Mouse (Mus musculus): ENCODE measurements around the gene Zbtb20. TPM values are rescaled to one million over a fixed set of nuclear protein-coding genes. Genes with fewer than 3 reads are reported as not detected.

Zbtb20 gene
- polyA plus RNA-seq, 1 experiment from 2014 or later: 44.6 TPM

- Histone ChIP-seq H3K4me2 (replicated peaks; ENCODE audit: low read depth, low read length) (no peak overlapping the region), H3K27ac (ENCODE audit: low read length) (no peak overlapping the region)
Measured at GRCm38 (mm10) chr16:43539659-43540096, 664.0 kb downstream of the Zbtb20 start.

GRCm38 (mm10) chr16:43540108-43540507, 664.4 kb downstream of the Zbtb20 start:
- WGBS: 29% methylated on average over 3 of the region's 3 CpGs
- H3K9me3 ChIP-seq (ENCODE audit: low read length): no peaks in the 10 kb centered on the region
- H3K4me2 ChIP-seq (replicated peaks; ENCODE audit: low read depth, low read length): no peak overlapping the region
- H3K27me3 ChIP-seq (ENCODE audit: insufficient read depth, low read length): no peaks in the 10 kb centered on the region
- H3K4me3 ChIP-seq (ENCODE audit: low read length): no peak overlapping the region
- H3K4me1 ChIP-seq (ENCODE audit: insufficient read depth, low read length): no peaks in the 10 kb centered on the region; the same call in 1 of the 2 replicates
- H3K27ac ChIP-seq (ENCODE audit: low read length): no peak overlapping the region
- ATAC-seq (ENCODE audit: low FRiP score, low TSS enrichment): peak; percentile 78; the same call in 1 of the 2 replicates
- H3K36me3 ChIP-seq (ENCODE audit: insufficient read depth, low read length): no peaks in the 10 kb centered on the region
- no peak overlapping the region for H3K9ac ChIP-seq (replicated peaks; ENCODE audit: low read length)

More at GRCm38 (mm10) chr16:43539659-43540096, 664.0 kb downstream of the Zbtb20 start:
- no peaks in the 10 kb centered on the region for H3K27me3 ChIP-seq (ENCODE audit: insufficient read depth, low read length)
- ATAC-seq (ENCODE audit: low FRiP score, low TSS enrichment): no peak
- no peak overlapping the region for H3K4me3 ChIP-seq (ENCODE audit: low read length)
- WGBS: 75% methylated on average over 12 of the region's 12 CpGs
- H3K4me1 ChIP-seq (ENCODE audit: insufficient read depth, low read length): no peaks in the 10 kb centered on the region; the same call in 1 of the 2 replicates
- no peak overlapping the region for H3K9ac ChIP-seq (replicated peaks; ENCODE audit: low read length)
- no peaks in the 10 kb centered on the region for H3K9me3 ChIP-seq (ENCODE audit: low read length)
- H3K36me3 ChIP-seq (ENCODE audit: insufficient read depth, low read length): no peaks in the 10 kb centered on the region

GRCm38 (mm10) chr16:43540546-43541167, 665.0 kb downstream of the Zbtb20 start:
- no peak overlapping the region for H3K27ac ChIP-seq (ENCODE audit: low read length)
- H3K4me1 ChIP-seq (ENCODE audit: insufficient read depth, low read length): no peaks in the 10 kb centered on the region; the same call in 1 of the 2 replicates
- no peak overlapping the region for H3K9ac ChIP-seq (replicated peaks; ENCODE audit: low read length)
- H3K9me3 ChIP-seq (ENCODE audit: low read length): no peaks in the 10 kb centered on the region
- no peaks in the 10 kb centered on the region for H3K36me3 ChIP-seq (ENCODE audit: insufficient read depth, low read length)
- no peak overlapping the region for H3K4me2 ChIP-seq (replicated peaks; ENCODE audit: low read depth, low read length)
- no peak overlapping the region for H3K4me3 ChIP-seq (ENCODE audit: low read length)
- 84% methylated on average over 10 of the region's 10 CpGs for WGBS
- 0 out of 2 replicates have a peak, but pooled peaks have one; percentile 24 for ATAC-seq (ENCODE audit: low FRiP score, low TSS enrichment)
- no peaks in the 10 kb centered on the region for H3K27me3 ChIP-seq (ENCODE audit: insufficient read depth, low read length)

- Histone ChIP-seq H3K27ac (ENCODE audit: low read length) (0 out of 2 replicates have a peak overlapping the region, but pooled peaks have one; percentile 48), H3K4me3 (ENCODE audit: low read length) (no peak overlapping the region), H3K9me3 (ENCODE audit: low read length) (no peaks in the 10 kb centered on the region), H3K4me2 (replicated peaks; ENCODE audit: low read depth, low read length) (no peak overlapping the region), H3K9ac (replicated peaks; ENCODE audit: low read length) (no peak overlapping the region), H3K36me3 (ENCODE audit: insufficient read depth, low read length) (no peaks in the 10 kb centered on the region), H3K27me3 (ENCODE audit: insufficient read depth, low read length) (no peaks in the 10 kb centered on the region), H3K4me1 (ENCODE audit: insufficient read depth, low read length) (peaks cover 43% of the 10 kb centered on the region)
- ATAC-seq (ENCODE audit: low FRiP score, low TSS enrichment): no peak
- WGBS: 65% methylated on average over 4 of the region's 4 CpGs
Measured at GRCm38 (mm10) chr16:43545261-43545660, 669.6 kb downstream of the Zbtb20 start.

- Histone ChIP-seq H3K36me3 (ENCODE audit: insufficient read depth, low read length) (no peaks in the 10 kb centered on the region), H3K4me1 (ENCODE audit: insufficient read depth, low read length) (peaks cover 43% of the 10 kb centered on the region), H3K9me3 (ENCODE audit: low read length) (no peaks in the 10 kb centered on the region), H3K4me2 (replicated peaks; ENCODE audit: low read depth, low read length) (peak overlapping the region; percentile 25), H3K4me3 (ENCODE audit: low read length) (no peak overlapping the region), H3K27ac (ENCODE audit: low read length) (peak overlapping the region; percentile 95), H3K9ac (replicated peaks; ENCODE audit: low read length) (peak overlapping the region; percentile 28; the same call in 1 of the 2 replicates), H3K27me3 (ENCODE audit: insufficient read depth, low read length) (no peaks in the 10 kb centered on the region)
- WGBS: 11% methylated on average over 19 of the region's 19 CpGs
- ATAC-seq (ENCODE audit: low FRiP score, low TSS enrichment): peak; percentile 25; the same call in 1 of the 2 replicates
Measured at GRCm38 (mm10) chr16:43547323-43548180, 671.9 kb downstream of the Zbtb20 start.

GRCm38 (mm10) chr16:43548774-43549173, 673.1 kb downstream of the Zbtb20 start:
- H3K27me3 ChIP-seq (ENCODE audit: insufficient read depth, low read length): no peaks in the 10 kb centered on the region
- H3K4me1 ChIP-seq (ENCODE audit: insufficient read depth, low read length): peaks cover 45% of the 10 kb centered on the region
- H3K9ac ChIP-seq (replicated peaks; ENCODE audit: low read length): no peak overlapping the region
- no peaks in the 10 kb centered on the region for H3K9me3 ChIP-seq (ENCODE audit: low read length)
- peak overlapping the region; percentile 95 for H3K27ac ChIP-seq (ENCODE audit: low read length)
- 42% methylated on average over 5 of the region's 5 CpGs for WGBS
- ATAC-seq (ENCODE audit: low FRiP score, low TSS enrichment): peak; percentile 71
- no peak overlapping the region for H3K4me3 ChIP-seq (ENCODE audit: low read length)
- no peak overlapping the region for H3K4me2 ChIP-seq (replicated peaks; ENCODE audit: low read depth, low read length)
- no peaks in the 10 kb centered on the region for H3K36me3 ChIP-seq (ENCODE audit: insufficient read depth, low read length)

GRCm38 (mm10) chr16:43549425-43550089, 673.9 kb downstream of the Zbtb20 start:
- ATAC-seq (ENCODE audit: low FRiP score, low TSS enrichment): peak; percentile 66; the same call in 1 of the 2 replicates
- H3K27ac ChIP-seq (ENCODE audit: low read length): peak overlapping the region; percentile 95
- no peak overlapping the region for H3K4me2 ChIP-seq (replicated peaks; ENCODE audit: low read depth, low read length)
- no peak overlapping the region for H3K4me3 ChIP-seq (ENCODE audit: low read length)
- no peaks in the 10 kb centered on the region for H3K27me3 ChIP-seq (ENCODE audit: insufficient read depth, low read length)
- peak overlapping the region; percentile 41; the same call in 1 of the 2 replicates for H3K9ac ChIP-seq (replicated peaks; ENCODE audit: low read length)
- 21% methylated on average over 9 of the region's 9 CpGs for WGBS
- no peaks in the 10 kb centered on the region for H3K9me3 ChIP-seq (ENCODE audit: low read length)
- H3K4me1 ChIP-seq (ENCODE audit: insufficient read depth, low read length): peaks cover 50% of the 10 kb centered on the region
- H3K36me3 ChIP-seq (ENCODE audit: insufficient read depth, low read length): no peaks in the 10 kb centered on the region

- WGBS: 98% methylated on average over 1 of the region's 1 CpGs
- Histone ChIP-seq H3K36me3 (ENCODE audit: insufficient read depth, low read length) (no peaks in the 10 kb centered on the region), H3K4me2 (replicated peaks; ENCODE audit: low read depth, low read length) (no peak overlapping the region), H3K4me1 (ENCODE audit: insufficient read depth, low read length) (peaks cover 34% of the 10 kb centered on the region), H3K4me3 (ENCODE audit: low read length) (no peak overlapping the region), H3K9me3 (ENCODE audit: low read length) (no peaks in the 10 kb centered on the region), H3K9ac (replicated peaks; ENCODE audit: low read length) (no peak overlapping the region), H3K27me3 (ENCODE audit: insufficient read depth, low read length) (no peaks in the 10 kb centered on the region), H3K27ac (ENCODE audit: low read length) (no peak overlapping the region)
- ATAC-seq (ENCODE audit: low FRiP score, low TSS enrichment): no peak
Measured at GRCm38 (mm10) chr16:43552443-43552842, 676.8 kb downstream of the Zbtb20 start.

GRCm38 (mm10) chr16:43557385-43557784, 681.7 kb downstream of the Zbtb20 start:
- 65% methylated on average over 5 of the region's 5 CpGs for WGBS

More at GRCm38 (mm10) chr16:43557385-43557784, 681.7 kb downstream of the Zbtb20 start:
- Histone ChIP-seq H3K4me2 (replicated peaks; ENCODE audit: low read depth, low read length) (no peak overlapping the region), H3K27ac (ENCODE audit: low read length) (no peak overlapping the region), H3K9me3 (ENCODE audit: low read length) (no peaks in the 10 kb centered on the region), H3K27me3 (ENCODE audit: insufficient read depth, low read length) (no peaks in the 10 kb centered on the region), H3K36me3 (ENCODE audit: insufficient read depth, low read length) (no peaks in the 10 kb centered on the region), H3K4me1 (ENCODE audit: insufficient read depth, low read length) (peaks cover 11% of the 10 kb centered on the region; the same call in 1 of the 2 replicates), H3K4me3 (ENCODE audit: low read length) (no peak overlapping the region), H3K9ac (replicated peaks; ENCODE audit: low read length) (no peak overlapping the region)
- no peak for ATAC-seq (ENCODE audit: low FRiP score, low TSS enrichment)
